3 mouse cellular contexts compared by ENCODE assay signal in genomic region chr17:6640044-6640637, GRCm38 (mm10). TPM values are rescaled to one million over a fixed set of nuclear protein-coding genes. Genes with fewer than 3 reads are reported as not detected.
"Had no signal": no experiment of that assay in that cellular context is flagged by ENCODE, and none has a peak within 500 bp of the region (broad histone marks: within the 10 kb centered on the region; RNA-seq: fewer than 3 reads in every experiment).

No protein-coding gene starts in this region.

RNA-seq across cellular contexts. Expression of gene Sytl3, which starts 18.8 kb away (rescaled TPM):
- polyA plus RNA-seq: midbrain, embryonic 12.5 days; myocyte; neural tube, embryonic 11.5 days had no signal
